Mouse (Mus musculus) forebrain, embryonic 14.5 days (tissue): ENCODE data around the gene Gpr18. TPM values are rescaled to one million over a fixed set of nuclear protein-coding genes. Genes with fewer than 3 reads are reported as not detected.
"Not testable (repeated sequence)": the region's sequence is repeated elsewhere in the genome, so short reads cannot be mapped to it uniquely, and the experiment has no call there.

Experiments used
- ATAC-seq: fragments of 200-750 bp; cut with Nextera tagmentation; 2 replicates; pipeline ENCODE4 v1.8.0; 2017; ENCODE audit warnings: mild to moderate bottlenecking, moderate library complexity
- DNase-seq: peaks from one replicate; pipeline ENCODE4 v3.0.0-alpha.2; 2015; ENCODE audit warnings: low spot score
- H3K27ac ChIP-seq: fragments of 300-500 bp; sonication (generic); 2 replicates; pipeline ENCODE4 v1.5.1; 2014; ENCODE audit warnings: low read depth, mild to moderate bottlenecking, control low read depth, low read length, moderate library complexity
- H3K27me3 ChIP-seq: fragments of 300-500 bp; sonication (generic); replicated peaks from 2 replicates; pipeline ENCODE4 v1.6.1; 2014; ENCODE audit warnings: low read length, control low read depth, mixed read lengths; ENCODE audit not compliant: control insufficient read depth, insufficient read depth
- H3K36me3 ChIP-seq: fragments of 300-500 bp; sonication (generic); 2 replicates; pipeline ENCODE4 v1.6.1; 2014; ENCODE audit warnings: low read length, control low read depth; ENCODE audit not compliant: control insufficient read depth, insufficient read depth
- H3K4me1 ChIP-seq: fragments of 300-500 bp; sonication (generic); 2 replicates; pipeline ENCODE4 v1.6.1; 2014; ENCODE audit warnings: antibody characterized with exemption, low read length, control low read depth; ENCODE audit not compliant: control insufficient read depth, insufficient read depth
- H3K4me2 ChIP-seq: fragments of 300-500 bp; sonication (generic); 2 replicates; pipeline ENCODE4 v1.6.1; 2014; ENCODE audit warnings: mild to moderate bottlenecking, control low read depth, low read length
- H3K4me3 ChIP-seq: fragments of 300-500 bp; sonication (generic); 2 replicates; pipeline ENCODE4 v1.5.1; 2014; ENCODE audit warnings: low read depth, low read length, control low read depth
- H3K9ac ChIP-seq: fragments of 300-500 bp; sonication (generic); 2 replicates; pipeline ENCODE4 v1.6.1; 2014; ENCODE audit warnings: mild to moderate bottlenecking, low read length, control low read depth, moderate library complexity
- H3K9me3 ChIP-seq: fragments of 300-500 bp; sonication (generic); replicated peaks from 2 replicates; pipeline ENCODE4 v1.6.1; 2016; ENCODE audit warnings: low read length, control low read depth, mixed read lengths; ENCODE audit not compliant: control insufficient read depth
- WGBS: fragments of 180-500 bp; shearing (Covaris S2); extraction: QIAGEN DNeasy Blood & Tissue Kit; methylation state at CpG from one replicate; pipeline ENCODE4 v1.1.7; 2014; 5-methylcytosine and 5-hydroxymethylcytosine counted together
- polyA plus RNA-seq: library from polyadenylated mRNA; unstranded; fragments of >200 nt; fragmentation: Nextera tagmentation; extraction: Ambion mirVana; gene quantifications from 2 replicates; pipeline ENCODE4 v1.2.1, GENCODE M21; 2014

The Gpr18 gene
- polyA plus RNA-seq, 1 experiment from 2014 or later = not detected

DNA sequence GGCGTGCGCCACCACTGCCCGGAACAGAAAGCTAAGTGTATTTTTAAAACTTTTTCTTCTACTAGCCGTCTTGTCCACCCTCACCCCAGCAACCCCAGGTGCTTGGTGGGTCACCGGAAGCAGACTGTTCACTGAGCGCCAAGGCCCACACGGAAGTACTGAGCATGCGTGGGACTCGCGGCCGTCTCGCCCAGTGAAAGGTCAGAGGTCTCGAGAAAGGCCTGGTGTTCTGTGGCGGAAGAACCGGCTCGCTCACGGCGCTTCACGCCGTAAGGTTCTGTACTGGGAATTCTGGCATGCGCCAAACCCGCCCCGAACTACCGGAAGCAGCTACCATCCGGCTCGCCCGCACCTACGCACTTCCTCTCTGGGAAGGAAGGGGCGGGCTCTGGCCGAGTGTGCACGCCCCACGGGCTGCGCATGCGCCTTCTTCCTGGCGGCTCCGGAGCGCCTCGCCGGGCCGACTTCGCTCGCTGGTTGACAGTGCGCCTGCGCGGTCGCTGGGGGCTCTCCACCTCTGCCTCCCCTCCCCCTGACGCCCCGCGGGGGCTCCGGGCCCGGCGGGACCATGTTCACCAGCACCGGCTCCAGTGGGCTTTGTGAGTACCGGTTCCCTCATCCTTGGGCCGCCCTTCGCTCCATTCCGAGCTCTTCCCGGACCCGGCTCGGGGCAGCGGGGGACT is 37.3 kb downstream of the Gpr18 start, which contains the start of gene Ubac2:
Gene Ubac2, plus strand, starts transcription at position 445 of the 683 bp plus-strand sequence.
- Histone ChIP-seq H3K4me1 (peaks cover 10% of the 10 kb centered on the region; the same call in 1 of the 2 replicates), H3K27me3 (no peaks in the 10 kb centered on the region), H3K27ac (peak within 1 kb of the TSS; percentile 89), H3K9me3 (no peaks in the 10 kb centered on the region), H3K9ac (peak within 1 kb of the TSS; percentile 95), H3K4me3 (peak within 1 kb of the TSS; percentile 92), H3K36me3 (0 out of 2 replicates have a peak, but pooled peaks cover 2% of the 10 kb centered on the region), H3K4me2 (peak within 1 kb of the TSS; percentile 94)
- ATAC-seq = peak; percentile 98
- under 1% methylated on average over 61 of the region's 61 CpGs for WGBS
- DNase-seq = peak; percentile 99

- Histone ChIP-seq H3K4me3 (peak overlapping the region; percentile 92), H3K4me1 (peaks cover 10% of the 10 kb centered on the region; the same call in 1 of the 2 replicates), H3K27ac (no peak overlapping the region; the same call in 1 of the 2 replicates), H3K9me3 (no peaks in the 10 kb centered on the region), H3K4me2 (peak overlapping the region; percentile 94), H3K27me3 (no peaks in the 10 kb centered on the region), H3K36me3 (0 out of 2 replicates have a peak, but pooled peaks cover 2% of the 10 kb centered on the region), H3K9ac (peak overlapping the region; percentile 95; the same call in 1 of the 2 replicates)
- ATAC-seq (no peak), DNase-seq (no peak)
- 31% methylated on average over 8 of the region's 8 CpGs for WGBS
These were observed 37.9 kb downstream of the Gpr18 start for GRCm38 (mm10) chr14:121877640-121878039.

DNA sequence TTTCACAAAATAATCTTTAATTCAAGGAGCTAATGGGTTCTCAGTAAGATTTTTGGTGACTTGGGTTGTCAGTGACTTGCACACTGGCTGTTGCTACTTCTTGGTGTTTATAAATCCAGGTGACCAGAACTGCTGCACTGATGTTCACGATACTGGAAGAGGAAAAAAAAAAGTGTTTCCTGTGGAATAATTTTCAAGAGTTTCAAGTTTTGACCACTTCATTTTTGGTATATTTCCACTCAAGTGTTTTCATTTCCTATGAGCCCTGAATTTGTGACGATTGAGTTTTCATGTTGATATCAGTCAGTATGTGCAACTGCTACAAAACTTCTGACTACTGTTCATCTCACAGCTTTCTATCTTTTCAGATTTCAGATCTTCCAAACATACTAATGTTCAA is 38.7 kb downstream of the Gpr18 start:
- 93% methylated on average over 2 of the region's 2 CpGs for WGBS
- Histone ChIP-seq H3K4me3 (no peak overlapping the region), H3K9me3 (no peaks in the 10 kb centered on the region), H3K27me3 (no peaks in the 10 kb centered on the region), H3K36me3 (0 out of 2 replicates have a peak, but pooled peaks cover 1% of the 10 kb centered on the region), H3K9ac (no peak overlapping the region), H3K4me1 (peaks cover 10% of the 10 kb centered on the region; the same call in 1 of the 2 replicates), H3K4me2 (no peak overlapping the region), H3K27ac (no peak overlapping the region)
- DNase-seq (no peak), ATAC-seq (no peak)

- not testable (repeated sequence) for H3K9ac ChIP-seq, H3K9me3 ChIP-seq, ATAC-seq, DNase-seq, H3K4me2 ChIP-seq, H3K27me3 ChIP-seq, H3K4me3 ChIP-seq, H3K36me3 ChIP-seq, H3K27ac ChIP-seq
- H3K4me1 ChIP-seq = peaks cover 10% of the 10 kb centered on the region; the same call in 1 of the 2 replicates
- 81% methylated on average over 2 of the region's 2 CpGs for whole genome bisulfite sequencing
These were observed 39.4 kb downstream of the Gpr18 start for GRCm38 (mm10) chr14:121876190-121876589.

- 90% methylated on average over 4 of the region's 4 CpGs for WGBS
- Histone ChIP-seq H3K36me3 (no peaks in the 10 kb centered on the region), H3K27me3 (no peaks in the 10 kb centered on the region), H3K4me1 (0 out of 2 replicates have a peak, but pooled peaks cover 3% of the 10 kb centered on the region), H3K27ac (no peak overlapping the region), H3K9ac (no peak overlapping the region), H3K9me3 (no peaks in the 10 kb centered on the region), H3K4me2 (no peak overlapping the region), H3K4me3 (no peak overlapping the region)
- ATAC-seq (no peak), DNase-seq (no peak)
These were observed 41.9 kb downstream of the Gpr18 start for GRCm38 (mm10) chr14:121873646-121874045.

DNA sequence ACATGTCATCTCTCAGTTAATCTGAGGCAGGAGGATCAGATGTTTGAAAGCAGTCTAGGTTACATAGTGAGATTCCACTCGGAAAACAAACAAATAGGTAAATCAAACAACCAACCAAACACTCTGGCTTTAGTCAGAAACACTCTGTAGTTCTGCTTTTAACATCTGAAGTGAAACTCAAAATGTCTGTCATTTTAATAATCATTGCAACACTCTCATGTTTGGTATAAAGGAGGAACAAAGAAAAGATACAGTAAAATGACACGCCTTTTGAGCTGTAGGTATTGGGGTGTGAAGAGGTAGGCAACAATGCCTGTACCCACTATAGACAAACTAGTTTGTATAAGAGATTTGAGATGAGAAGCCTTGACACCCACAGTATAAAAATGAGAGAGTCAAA is 42.4 kb downstream of the Gpr18 start:
- H3K4me2 ChIP-seq = no peak overlapping the region
- H3K4me1 ChIP-seq = 0 out of 2 replicates have a peak, but pooled peaks cover 3% of the 10 kb centered on the region
- H3K9ac ChIP-seq = no peak overlapping the region
- no peak overlapping the region for H3K4me3 ChIP-seq
- DNase-seq = no peak
- no peaks in the 10 kb centered on the region for H3K9me3 ChIP-seq
- H3K27ac ChIP-seq = no peak overlapping the region
- H3K27me3 ChIP-seq = no peaks in the 10 kb centered on the region
- WGBS = 77% methylated on average over 2 of the region's 2 CpGs
- ATAC-seq = no peak
- H3K36me3 ChIP-seq = no peaks in the 10 kb centered on the region

DNA sequence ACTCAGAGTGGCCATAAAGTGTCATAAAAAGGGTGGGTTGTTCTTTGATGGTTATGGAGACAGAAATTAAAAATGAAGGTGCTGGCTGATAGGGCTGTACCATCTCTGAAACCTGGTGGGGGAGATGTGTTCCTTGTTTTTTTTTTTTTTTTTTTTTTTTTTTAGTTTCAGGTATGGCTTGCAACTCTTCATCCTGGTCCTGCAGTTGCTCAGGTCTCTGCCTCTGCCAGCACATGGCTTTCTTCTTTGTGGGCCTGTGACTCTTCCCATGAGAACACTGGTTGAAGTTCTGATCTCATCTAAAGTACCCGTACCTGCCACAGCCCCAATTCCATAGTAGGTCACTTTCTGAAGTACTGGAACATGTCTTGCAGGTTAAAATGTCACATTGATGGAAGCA is 42.8 kb downstream of the Gpr18 start:
- 86% methylated on average over 1 of the region's 1 CpGs for WGBS
- no peak overlapping the region for H3K4me3 ChIP-seq
- DNase-seq = no peak
- no peak overlapping the region for H3K4me2 ChIP-seq
- H3K36me3 ChIP-seq = no peaks in the 10 kb centered on the region
- no peak overlapping the region for H3K27ac ChIP-seq
- 0 out of 2 replicates have a peak, but pooled peaks cover 2% of the 10 kb centered on the region for H3K4me1 ChIP-seq
- no peaks in the 10 kb centered on the region for H3K27me3 ChIP-seq
- ATAC-seq = no peak
- H3K9ac ChIP-seq = no peak overlapping the region
- no peaks in the 10 kb centered on the region for H3K9me3 ChIP-seq

GRCm38 (mm10) chr14:121869111-121869510 is 46.5 kb downstream of the Gpr18 start:
- no peak overlapping the region for H3K4me2 ChIP-seq
- no peak overlapping the region for H3K27ac ChIP-seq
- ATAC-seq (no peak), DNase-seq (peak; percentile 8)
- 56% methylated on average over 1 of the region's 1 CpGs for WGBS
- no peaks in the 10 kb centered on the region for H3K9me3 ChIP-seq
- H3K4me3 ChIP-seq = no peak overlapping the region
- H3K36me3 ChIP-seq = no peaks in the 10 kb centered on the region
- no peaks in the 10 kb centered on the region for H3K4me1 ChIP-seq
- H3K9ac ChIP-seq = no peak overlapping the region
- H3K27me3 ChIP-seq = no peaks in the 10 kb centered on the region

GRCm38 (mm10) chr14:121866574-121866973 is 49.0 kb downstream of the Gpr18 start:
- DNase-seq = no peak
- Histone ChIP-seq H3K27ac (no peak overlapping the region), H3K9ac (no peak overlapping the region), H3K4me1 (no peaks in the 10 kb centered on the region), H3K27me3 (no peaks in the 10 kb centered on the region), H3K4me2 (no peak overlapping the region), H3K36me3 (no peaks in the 10 kb centered on the region), H3K9me3 (no peaks in the 10 kb centered on the region), H3K4me3 (no peak overlapping the region)
- WGBS = 77% methylated on average over 3 of the region's 3 CpGs
- ATAC-seq = no peak
